Mouse (Mus musculus) megakaryocyte progenitor cell, adult 5-6 weeks (primary cell): ENCODE measurements around the gene Syde2. TPM values are rescaled to one million over a fixed set of nuclear protein-coding genes. Genes with fewer than 3 reads are reported as not detected.
A peak's percentile ranks its signal among the peaks of the same experiment; 100 is the strongest.

Experiments
- ATAC-seq: replicated peaks from 2 replicates; pipeline ENCODE4 v1.8.0; 2016; ENCODE audit warnings: mild to moderate bottlenecking, moderate TSS enrichment, inconsistent platforms; ENCODE audit not compliant: poor library complexity
- total RNA-seq, 2 experiments: library from RNA; stranded (forward) in 1 of 2; stranded (reverse) in 1 of 2; fragments of 157-497, 149-512 nt in 1 of 2; fragments of 200-1000 nt in 1 of 2; gene quantifications; 2 replicates each; pipeline versions ENCODE4 v1.2.3 to v1.2.4; 2015 to 2017

Syde2 gene
- total RNA-seq, 2 experiments from 2014 or later: 3.2 to 4.9 TPM

- ATAC-seq: no peak
Observed at GRCm38 (mm10) chr3:146049951-146050350, 62.3 kb downstream of the Syde2 start.

- no peak for ATAC-seq
Observed at GRCm38 (mm10) chr3:146051277-146052007, 63.8 kb downstream of the Syde2 start.

DNA sequence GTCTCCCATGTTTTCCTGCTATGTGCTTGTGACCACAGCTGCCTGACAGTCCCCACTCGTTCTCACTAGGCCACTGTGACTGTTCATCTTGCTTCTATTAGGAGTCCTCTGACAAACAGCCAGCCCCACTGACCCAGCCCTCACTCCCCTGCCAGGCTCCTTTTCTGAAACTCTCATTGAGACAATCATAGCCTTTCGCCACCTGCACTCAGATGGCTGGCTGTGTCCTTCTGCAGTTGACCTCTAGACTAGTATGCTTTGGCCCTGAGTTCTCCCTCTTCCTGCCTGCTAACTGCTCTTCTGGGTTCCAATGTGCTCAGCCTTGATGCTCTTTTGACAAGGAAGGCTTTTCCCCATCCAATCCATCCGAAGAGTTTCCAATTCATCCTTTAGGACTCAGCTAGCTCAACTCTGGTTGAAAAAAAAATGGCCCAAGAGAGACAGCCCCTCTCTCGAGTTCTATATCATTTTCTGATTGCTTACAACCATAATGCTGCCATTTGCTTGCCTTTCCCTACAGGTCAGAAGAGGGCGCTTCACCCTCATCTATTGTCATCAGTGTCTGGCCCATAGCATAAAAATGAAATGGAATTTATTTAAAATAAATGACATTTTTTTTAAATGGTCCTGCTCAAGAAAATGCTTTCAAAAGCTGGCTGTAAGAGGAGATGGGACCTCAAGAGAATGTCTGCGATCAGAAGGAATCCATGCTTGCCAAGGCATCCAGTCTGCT lies 65.6 kb downstream of the Syde2 start:
- 0 out of 2 replicates have a peak, but pooled peaks have one; percentile 45 for ATAC-seq

DNA sequence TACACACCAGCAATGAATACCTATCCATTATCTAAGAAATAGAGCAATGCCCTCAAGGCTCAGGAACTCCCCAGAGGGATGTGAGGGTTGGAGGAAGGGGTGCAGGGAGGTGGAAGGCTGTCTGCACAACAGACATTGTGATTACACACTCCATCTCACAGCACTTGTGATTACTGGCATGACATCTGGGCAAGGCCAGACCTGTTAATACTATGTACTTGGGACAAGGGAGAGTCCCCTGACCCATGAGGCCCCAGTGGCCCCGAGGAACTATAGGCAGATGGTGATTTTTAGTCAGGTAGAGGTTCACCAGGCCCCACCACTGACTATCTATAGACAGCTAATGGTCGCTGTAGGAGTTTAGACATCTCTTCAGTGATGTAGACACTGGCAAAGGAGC lies 66.2 kb downstream of the Syde2 start:
- no peak for ATAC-seq

GRCm38 (mm10) chr3:146057131-146057530 lies 69.5 kb downstream of the Syde2 start:
- ATAC-seq: no peak

DNA sequence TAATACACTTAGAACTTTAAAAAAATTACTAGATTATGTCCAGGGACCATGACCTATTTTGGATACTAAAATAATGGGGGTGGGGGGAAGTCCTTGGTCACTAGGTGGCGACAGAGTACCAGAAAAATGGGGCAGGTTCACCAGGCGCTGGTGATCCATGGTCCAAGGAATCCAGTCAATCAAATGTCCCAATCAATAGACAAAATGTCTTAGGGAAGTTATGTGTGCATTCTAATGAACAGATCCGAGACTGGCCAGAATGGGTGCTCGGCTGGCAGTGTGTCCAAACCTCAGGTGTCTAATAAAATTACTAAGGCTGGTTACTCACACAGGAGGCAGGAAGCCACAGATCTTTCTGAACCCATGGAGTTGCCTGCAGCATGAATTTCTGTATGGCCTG lies 70.6 kb downstream of the Syde2 start:
- ATAC-seq: peak; percentile 92

DNA sequence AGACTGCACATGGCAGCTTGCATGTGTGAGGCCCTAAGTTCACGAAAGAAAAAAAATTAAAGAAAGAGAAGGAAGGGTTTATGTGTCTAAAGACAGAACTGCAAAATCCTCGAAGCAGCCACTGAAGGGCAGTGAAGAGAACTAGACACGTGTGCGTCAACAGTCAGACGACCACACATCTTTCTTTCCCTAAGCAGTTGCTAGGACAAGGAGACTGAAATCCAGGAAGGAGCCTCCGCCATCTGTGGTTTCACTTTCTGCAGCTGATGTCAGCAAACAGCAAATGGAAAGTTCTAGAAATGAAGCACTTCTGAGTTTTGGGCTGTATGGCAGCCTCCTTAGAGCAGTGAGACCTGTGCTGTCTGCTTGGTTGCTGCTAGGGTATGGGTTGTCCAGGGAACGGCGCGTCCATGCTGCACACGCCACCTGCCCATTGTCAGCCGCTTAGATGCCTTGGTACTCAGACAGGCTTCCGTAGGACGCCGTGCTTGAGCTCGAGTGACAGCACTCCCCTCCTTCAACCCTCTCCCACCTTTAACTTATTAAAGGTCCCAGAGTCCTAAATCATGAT lies 71.8 kb downstream of the Syde2 start:
- ATAC-seq: peak; percentile 39; the same call in 1 of the 2 replicates

DNA sequence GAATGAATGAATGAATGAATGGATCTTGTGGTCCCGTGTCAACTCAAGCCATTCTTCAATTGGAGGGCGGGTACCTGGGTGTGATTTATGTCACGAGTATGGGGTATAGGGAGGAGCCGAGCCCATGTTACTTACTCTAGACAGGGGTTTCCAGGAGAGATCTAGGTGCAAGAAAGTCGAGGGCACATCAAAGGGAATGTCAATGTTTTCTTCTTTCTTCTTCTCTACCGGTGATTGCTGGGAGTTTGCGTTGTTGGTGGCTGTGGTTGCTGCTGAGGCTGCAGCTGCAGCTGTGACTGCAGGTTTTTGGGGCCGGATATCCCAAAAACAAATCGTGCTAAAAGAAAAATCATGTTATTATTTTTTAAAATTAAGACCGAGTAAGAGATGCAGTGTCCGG lies 75.5 kb downstream of the Syde2 start:
- ATAC-seq: no peak

DNA sequence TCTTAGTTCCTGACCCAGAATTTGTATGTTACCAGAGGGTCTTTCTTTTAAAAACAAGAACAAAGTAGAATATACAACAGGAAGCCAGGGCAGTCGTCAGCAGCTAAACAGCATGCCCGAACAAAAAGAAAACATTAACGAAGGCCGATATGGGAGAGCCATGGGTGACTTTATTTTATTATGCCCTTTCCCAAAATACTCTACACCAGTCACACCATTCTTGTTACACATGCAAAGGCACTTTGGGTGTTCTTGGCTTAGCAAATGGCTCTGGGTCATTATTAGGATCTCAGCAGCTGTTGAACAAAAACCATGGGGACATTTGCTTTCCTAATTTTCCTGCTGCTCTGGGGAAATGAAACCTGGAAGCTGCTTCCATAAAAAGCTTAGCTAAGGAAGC lies 81.6 kb downstream of the Syde2 start:
- ATAC-seq: no peak

Other genes with a start within 250 kb of the Syde2 start
- not detected in 2 replicates for gene Ddah1, start 229.2 kb upstream of the Syde2 start, total RNA-seq (2015)
- gene Ddah1, start 229.2 kb upstream of the Syde2 start, total RNA-seq (2017): not detected in 2 replicates
- 41.2 and 43.6 TPM in 2 replicates for gene Bcl10, start 65.1 kb upstream of the Syde2 start, total RNA-seq (2015)
- 33.8 and 39.0 TPM in 2 replicates for gene Bcl10, start 65.1 kb upstream of the Syde2 start, total RNA-seq (2017)
- 25.3 and 42.3 TPM in 2 replicates for gene 2410004B18Rik, start 49.9 kb upstream of the Syde2 start, total RNA-seq (2015)
- 13.3 and 14.0 TPM in 2 replicates for gene 2410004B18Rik, start 49.9 kb upstream of the Syde2 start, total RNA-seq (2017)
- not detected in 2 replicates for gene Wdr63, start 120.3 kb downstream of the Syde2 start, total RNA-seq (2015)
- not detected in 2 replicates for gene Wdr63, start 120.3 kb downstream of the Syde2 start, total RNA-seq (2017)
- 0.07 TPM in 1 of 2 replicates, not detected in the other for gene Mcoln3, start 129.6 kb downstream of the Syde2 start, total RNA-seq (2015)
- gene Mcoln3, start 129.6 kb downstream of the Syde2 start, total RNA-seq (2017): 0.21 and 0.44 TPM in 2 replicates
- 0.32 and 2.0 TPM in 2 replicates for gene Mcoln2, start 162.0 kb downstream of the Syde2 start, total RNA-seq (2015)
- 2.1 and 4.0 TPM in 2 replicates for gene Mcoln2, start 162.0 kb downstream of the Syde2 start, total RNA-seq (2017)
- not detected in 2 replicates for gene Lpar3, start 233.1 kb downstream of the Syde2 start, total RNA-seq (2015)
- not detected in 2 replicates for gene Lpar3, start 233.1 kb downstream of the Syde2 start, total RNA-seq (2017)